Mouse (Mus musculus) right cerebral cortex, postnatal 25 days (tissue): ENCODE measurements around the gene Lamb3.

Experiments
- DNase-seq: peaks from one replicate; pipeline ENCODE4 v3.0.0; 2022

Gene Lamb3

GRCm38 (mm10) chr1:193348261-193348962, 140.9 kb downstream of the Lamb3 start:
- DNase-seq, result no peak

GRCm38 (mm10) chr1:193349702-193350545, 142.4 kb downstream of the Lamb3 start:
- no peak for DNase-seq

GRCm38 (mm10) chr1:193350546-193350801, 143.0 kb downstream of the Lamb3 start:
- DNase-seq, result peak; percentile 77

GRCm38 (mm10) chr1:193351583-193351982, 144.1 kb downstream of the Lamb3 start:
- DNase-seq, result no peak

DNA sequence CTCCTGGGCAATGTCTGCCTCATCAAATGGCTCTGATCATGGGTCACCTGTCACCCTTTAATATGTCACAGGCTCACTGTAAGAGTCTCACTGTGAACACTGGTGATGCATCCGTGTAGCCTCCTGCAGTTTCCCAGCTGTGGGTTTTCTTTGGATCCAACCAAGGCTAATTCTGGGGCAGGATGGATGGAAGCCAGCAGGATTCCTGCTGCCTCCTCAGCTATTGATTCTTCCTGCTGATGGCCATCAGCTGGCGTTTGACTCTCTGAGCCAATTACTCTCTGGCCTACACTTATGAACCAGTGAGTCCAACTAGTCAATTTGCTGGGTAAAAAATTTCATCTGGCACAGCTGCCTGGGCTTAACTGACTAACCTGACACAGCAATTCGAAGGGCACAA, 151.7 kb downstream of the Lamb3 start:
- DNase-seq, result no peak

DNA sequence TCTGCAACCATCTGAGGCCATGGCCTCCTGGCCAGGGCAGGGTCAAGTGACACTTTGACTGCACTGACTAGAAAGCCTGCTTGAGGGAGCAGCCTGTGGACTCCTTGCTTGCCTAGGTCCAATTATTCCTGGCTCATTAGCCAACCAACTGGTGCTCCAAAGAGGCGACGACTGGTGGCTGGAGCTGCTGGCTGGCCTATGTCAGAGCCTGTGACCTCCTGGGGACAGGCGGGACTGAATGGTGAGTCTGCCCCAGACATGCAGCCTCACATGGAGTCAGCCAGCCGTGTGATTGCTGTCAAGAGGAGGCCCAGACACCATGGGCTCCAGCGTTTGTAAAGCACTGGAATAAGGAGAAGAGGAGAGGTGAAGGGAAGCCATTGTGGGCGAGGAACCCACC, 153.7 kb downstream of the Lamb3 start:
- no peak for DNase-seq

DNA sequence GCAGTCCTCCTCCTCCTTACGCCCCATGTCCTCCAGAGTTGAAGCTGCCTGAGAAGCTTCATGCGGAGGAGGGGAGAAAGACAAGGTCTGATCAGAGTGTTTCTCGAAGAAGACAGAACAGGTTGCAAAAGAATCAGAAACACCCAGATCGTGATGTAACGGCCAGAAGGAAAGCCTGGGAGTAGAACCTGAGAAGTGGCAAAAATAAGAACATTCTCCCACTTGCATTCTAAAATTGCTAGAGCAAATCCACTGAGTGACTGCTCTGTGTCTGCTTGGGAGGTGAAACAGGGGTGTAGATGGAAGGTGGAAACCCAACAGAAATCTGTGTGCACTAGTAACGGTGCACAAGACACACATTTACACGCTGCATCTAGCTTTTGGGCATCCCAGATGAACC, 154.6 kb downstream of the Lamb3 start:
- DNase-seq, result no peak

GRCm38 (mm10) chr1:193363801-193364231, 156.3 kb downstream of the Lamb3 start:
- peak; percentile 60 for DNase-seq

DNA sequence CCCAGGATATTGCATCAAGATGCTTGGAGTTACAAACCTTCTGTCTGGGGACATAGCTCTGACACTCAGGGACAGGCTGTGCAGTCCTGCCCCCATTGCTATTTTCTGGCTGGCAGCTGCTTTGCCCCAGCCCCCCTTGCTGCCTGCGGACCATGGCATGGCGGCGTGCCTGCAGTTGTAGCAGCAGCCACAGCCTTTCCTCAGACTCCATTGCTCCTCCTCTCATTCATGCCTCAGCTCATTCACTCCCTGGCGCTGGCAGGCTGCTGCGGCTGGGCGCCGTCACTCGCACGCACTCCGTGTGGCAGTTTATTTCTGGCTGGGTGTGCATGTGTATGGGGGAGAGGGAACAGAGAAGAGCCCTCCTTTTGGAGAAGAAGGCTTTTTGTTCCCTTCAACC, 160.6 kb downstream of the Lamb3 start:
- DNase-seq, result peak; percentile 84

DNA sequence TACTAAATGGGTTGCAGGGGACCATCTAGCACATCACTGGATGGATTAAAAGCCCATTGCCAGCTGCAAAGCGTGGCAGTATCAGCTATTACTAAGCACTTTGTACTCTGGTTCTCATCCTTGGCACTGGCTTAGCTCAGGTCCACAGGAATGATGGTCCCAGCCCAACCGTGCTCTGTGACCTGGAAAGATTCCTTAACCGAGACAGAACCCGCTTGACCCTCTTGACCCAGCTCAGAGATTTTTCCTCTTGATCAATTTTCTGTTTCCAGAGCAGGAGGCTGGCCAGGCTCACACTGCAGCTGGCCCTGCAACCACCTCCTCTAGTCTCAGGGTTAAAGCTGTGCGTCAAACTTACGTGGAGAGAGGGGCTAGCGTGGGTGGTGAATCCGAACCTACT, 161.6 kb downstream of the Lamb3 start:
- DNase-seq, result no peak

- DNase-seq, result no peak
These were observed 162.6 kb downstream of the Lamb3 start, which contains the start of gene Camk1g for GRCm38 (mm10) chr1:193370096-193370495. TSS of gene Camk1g (minus strand) at chr1:193370298.

GRCm38 (mm10) chr1:193373906-193374413, 166.5 kb downstream of the Lamb3 start:
- no peak for DNase-seq

GRCm38 (mm10) chr1:193376478-193377134, 169.1 kb downstream of the Lamb3 start:
- no peak for DNase-seq

GRCm38 (mm10) chr1:193379634-193380033, 172.1 kb downstream of the Lamb3 start:
- no peak for DNase-seq

GRCm38 (mm10) chr1:193380877-193381276, 173.4 kb downstream of the Lamb3 start:
- DNase-seq, result no peak

DNA sequence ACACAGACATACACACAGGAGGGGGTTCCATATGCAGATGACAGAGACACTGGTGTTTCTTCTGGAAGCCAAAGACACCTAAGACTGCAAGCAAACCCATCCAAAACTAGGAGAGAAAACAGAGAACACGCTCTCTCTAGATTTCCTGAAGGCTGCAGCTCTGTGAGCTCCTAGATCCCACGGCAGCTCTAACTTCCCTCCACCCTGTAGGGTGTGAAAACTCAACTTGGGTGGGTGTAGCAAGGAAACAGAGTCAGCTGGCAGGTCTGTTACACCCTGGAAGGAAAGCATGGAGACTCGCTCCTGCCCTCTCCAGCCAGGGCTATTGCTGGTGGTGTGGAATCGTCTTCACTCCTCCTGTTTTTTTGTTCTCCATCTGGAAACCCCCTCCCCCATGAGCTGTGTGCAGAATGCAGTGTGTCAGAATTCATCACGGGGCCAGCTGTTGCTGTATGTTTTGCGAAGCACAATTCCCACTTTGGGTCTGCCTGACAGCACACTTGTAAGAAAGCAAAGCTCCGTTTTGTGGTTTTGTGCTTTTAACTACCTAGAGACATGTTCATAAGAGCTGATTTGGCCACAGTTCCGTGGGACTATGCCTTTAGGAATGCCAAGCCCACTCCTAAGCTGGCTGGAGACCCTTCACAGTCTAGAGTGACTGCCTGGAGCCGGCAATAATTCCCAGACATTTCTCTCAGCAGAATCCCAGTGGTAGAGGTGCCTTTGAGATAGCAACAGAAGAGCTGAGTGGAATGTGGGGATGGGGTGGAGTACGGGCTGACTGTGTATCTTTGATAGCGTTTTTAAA, 174.3 kb downstream of the Lamb3 start:
- peak; percentile 60 for DNase-seq

DNA sequence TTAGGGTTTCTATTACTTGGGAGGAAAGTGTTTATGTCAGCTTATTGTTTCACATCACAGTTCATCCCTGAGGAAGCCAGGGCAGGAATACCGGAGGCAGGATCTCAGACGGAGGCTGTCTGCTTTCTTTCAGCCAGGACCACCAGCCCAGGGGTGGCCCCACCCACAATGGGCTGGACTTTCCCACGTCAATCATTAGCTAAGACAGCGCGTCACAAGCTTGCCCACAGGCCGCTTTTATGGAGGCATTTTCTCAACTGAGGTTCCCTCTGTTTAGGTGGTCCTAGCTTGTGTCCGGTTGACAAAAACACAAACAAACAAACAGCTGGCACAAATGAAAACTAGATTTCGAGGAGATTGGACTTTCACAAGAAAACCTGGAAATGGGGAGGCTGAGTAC, 174.9 kb downstream of the Lamb3 start:
- no peak for DNase-seq

DNA sequence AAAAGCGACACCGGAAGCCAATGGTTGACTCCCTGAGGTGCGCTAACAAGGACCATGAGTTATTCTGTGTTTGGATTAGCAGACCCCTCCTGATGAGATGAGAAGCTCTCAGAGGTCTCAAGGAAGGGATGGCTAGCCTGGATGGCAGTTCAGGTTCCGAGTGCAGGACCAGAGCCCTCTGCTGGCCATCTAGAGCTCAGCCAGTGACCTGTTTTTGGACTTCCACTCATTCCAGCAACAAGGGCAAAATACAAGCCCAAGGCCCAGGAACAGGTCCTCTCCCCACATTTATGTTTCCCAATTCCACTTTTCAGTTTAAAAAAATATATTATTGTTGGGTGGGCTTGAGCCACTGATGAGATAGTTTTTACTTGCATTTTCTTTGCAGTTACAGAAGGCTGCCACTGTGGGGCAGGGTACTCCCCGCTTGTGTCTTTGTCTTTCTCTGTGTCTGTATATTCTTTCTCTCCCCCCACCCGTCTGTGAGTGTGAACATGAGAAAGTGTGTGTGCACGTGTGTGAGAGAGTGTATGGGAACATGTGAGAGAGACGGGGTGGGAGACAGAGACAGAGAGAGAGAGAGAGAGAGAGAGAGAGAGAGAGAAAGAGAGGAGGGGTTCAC, 175.5 kb downstream of the Lamb3 start:
- no peak for DNase-seq

DNA sequence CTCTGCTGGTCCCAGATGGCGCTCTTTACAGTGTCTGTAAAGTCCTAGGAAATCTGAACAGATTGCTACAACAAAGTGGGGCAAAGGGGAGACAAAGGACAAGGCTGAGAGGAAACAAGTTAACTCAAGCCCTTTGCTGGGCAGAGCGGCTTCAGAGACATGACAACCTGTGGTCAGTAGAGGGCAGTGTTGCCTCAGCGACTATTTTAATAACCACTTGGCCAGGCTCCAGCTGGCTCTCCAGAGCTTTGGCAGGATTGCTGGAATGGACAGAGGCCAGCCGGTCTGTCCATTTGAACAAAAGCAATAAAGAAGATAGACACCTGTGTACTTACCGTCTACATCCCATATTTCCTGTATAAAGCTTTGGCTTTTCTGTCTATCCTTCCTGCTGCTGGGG, 178.6 kb downstream of the Lamb3 start:
- peak; percentile 69 for DNase-seq

DNA sequence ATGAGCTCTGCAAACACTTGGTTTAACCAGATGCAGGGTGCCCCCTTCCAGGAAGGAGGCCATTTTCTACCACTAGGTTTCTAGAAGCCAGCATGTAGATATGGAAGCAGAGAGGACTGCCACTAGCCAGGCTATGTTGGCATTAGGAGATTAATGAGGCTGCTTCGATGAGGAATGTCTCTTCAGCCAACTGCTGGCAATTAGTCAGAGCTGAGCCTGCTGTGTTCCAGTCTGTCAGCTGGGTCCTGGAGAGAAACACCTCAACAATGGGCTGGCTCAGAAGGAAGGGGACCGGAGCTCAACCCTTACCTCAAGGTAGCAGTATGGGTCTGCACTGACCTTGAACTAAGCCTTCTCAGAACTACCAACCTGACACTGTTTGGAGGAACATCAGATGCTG, 179.7 kb downstream of the Lamb3 start:
- no peak for DNase-seq

GRCm38 (mm10) chr1:193389505-193389904, 182.0 kb downstream of the Lamb3 start:
- no peak for DNase-seq

DNA sequence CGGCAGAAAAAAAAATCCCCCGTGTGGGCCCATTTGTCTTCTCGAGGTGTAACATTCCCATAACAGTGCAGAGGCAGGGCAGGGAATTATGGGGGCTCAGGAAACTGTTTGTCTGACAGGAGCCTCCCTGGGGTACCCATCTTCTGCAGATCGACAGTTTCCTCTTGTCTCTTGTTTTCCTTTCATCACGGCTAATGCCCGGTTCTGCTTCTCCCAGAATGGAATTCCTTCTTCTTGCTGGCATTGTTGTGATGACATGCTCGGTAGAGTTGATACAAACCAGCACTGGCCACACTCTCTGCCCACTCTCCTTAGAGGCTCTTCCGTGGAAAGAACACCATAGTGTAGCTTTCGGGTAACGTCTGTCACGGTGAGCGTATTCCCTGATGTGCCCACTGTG, 182.5 kb downstream of the Lamb3 start:
- DNase-seq, result no peak
